Mouse (Mus musculus) ES-Bruce4 (cell line): Measurements from ENCODE around the gene Cyb561d1.

Experiments used
- CTCF ChIP-seq: IDR thresholded peaks from one replicate; pipeline ENCODE4 v1.8.1; 2011; ENCODE audit warnings: low read depth, low read length
- POLR2A ChIP-seq: IDR thresholded peaks from one replicate; pipeline ENCODE4 v1.8.1; 2011; ENCODE audit warnings: low read length; ENCODE audit not compliant: insufficient read depth

- no peak for TF ChIP-seq POLR2A
- TF ChIP-seq CTCF = no peak
Measured at GRCm38 (mm10) chr3:108246857-108247256, 45.8 kb upstream of the Cyb561d1 start.
